Mouse (Mus musculus): ENCODE data around the gene Tmem39a. TPM values are rescaled to one million over a fixed set of nuclear protein-coding genes. Genes with fewer than 3 reads are reported as not detected.

The Tmem39a gene
- polyA plus RNA-seq, 1 experiment from 2014 or later, result 77.3 TPM

GRCm38 (mm10) chr16:38596099-38596498 lies 37.6 kb downstream of the Tmem39a start:
- H3K4me2 ChIP-seq, result no peak overlapping the region
- H3K27me3 ChIP-seq (ENCODE audit: control insufficient read depth, insufficient read depth, low read length), result no peaks in the 10 kb centered on the region
- H3K4me3 ChIP-seq (ENCODE audit: low read depth, low read length), result no peak overlapping the region
- H3K9ac ChIP-seq (ENCODE audit: low read depth, low read length), result no peak overlapping the region
- no peak for ATAC-seq (replicated peaks; ENCODE audit: insufficient number of reproducible peaks, low FRiP score, low TSS enrichment)
- H3K9me3 ChIP-seq (replicated peaks; ENCODE audit: control insufficient read depth, low read length), result no peaks in the 10 kb centered on the region
- peaks cover 7% of the 10 kb centered on the region for H3K36me3 ChIP-seq (ENCODE audit: control insufficient read depth, insufficient read depth, low read length)
- no peak overlapping the region for H3K27ac ChIP-seq (ENCODE audit: low read depth, low read length)
- 0 out of 2 replicates have a peak, but pooled peaks cover 3% of the 10 kb centered on the region for H3K4me1 ChIP-seq (ENCODE audit: control insufficient read depth, insufficient read depth, low read length)
- 85% methylated on average over 2 of the region's 2 CpGs for WGBS (ENCODE audit: insufficient replicate concordance)

GRCm38 (mm10) chr16:38596651-38597050 lies 38.2 kb downstream of the Tmem39a start:
- no peak overlapping the region for H3K9ac ChIP-seq (ENCODE audit: low read depth, low read length)
- no peak overlapping the region for H3K4me2 ChIP-seq
- no peak overlapping the region for H3K27ac ChIP-seq (ENCODE audit: low read depth, low read length)
- no peak overlapping the region for H3K4me3 ChIP-seq (ENCODE audit: low read depth, low read length)
- H3K27me3 ChIP-seq (ENCODE audit: control insufficient read depth, insufficient read depth, low read length), result no peaks in the 10 kb centered on the region
- no peaks in the 10 kb centered on the region for H3K9me3 ChIP-seq (replicated peaks; ENCODE audit: control insufficient read depth, low read length)
- WGBS (ENCODE audit: insufficient replicate concordance), result 92% methylated on average over 2 of the region's 2 CpGs
- H3K36me3 ChIP-seq (ENCODE audit: control insufficient read depth, insufficient read depth, low read length), result peaks cover 12% of the 10 kb centered on the region
- no peak for ATAC-seq (replicated peaks; ENCODE audit: insufficient number of reproducible peaks, low FRiP score, low TSS enrichment)
- 0 out of 2 replicates have a peak, but pooled peaks cover under 1% of the 10 kb centered on the region for H3K4me1 ChIP-seq (ENCODE audit: control insufficient read depth, insufficient read depth, low read length)

DNA sequence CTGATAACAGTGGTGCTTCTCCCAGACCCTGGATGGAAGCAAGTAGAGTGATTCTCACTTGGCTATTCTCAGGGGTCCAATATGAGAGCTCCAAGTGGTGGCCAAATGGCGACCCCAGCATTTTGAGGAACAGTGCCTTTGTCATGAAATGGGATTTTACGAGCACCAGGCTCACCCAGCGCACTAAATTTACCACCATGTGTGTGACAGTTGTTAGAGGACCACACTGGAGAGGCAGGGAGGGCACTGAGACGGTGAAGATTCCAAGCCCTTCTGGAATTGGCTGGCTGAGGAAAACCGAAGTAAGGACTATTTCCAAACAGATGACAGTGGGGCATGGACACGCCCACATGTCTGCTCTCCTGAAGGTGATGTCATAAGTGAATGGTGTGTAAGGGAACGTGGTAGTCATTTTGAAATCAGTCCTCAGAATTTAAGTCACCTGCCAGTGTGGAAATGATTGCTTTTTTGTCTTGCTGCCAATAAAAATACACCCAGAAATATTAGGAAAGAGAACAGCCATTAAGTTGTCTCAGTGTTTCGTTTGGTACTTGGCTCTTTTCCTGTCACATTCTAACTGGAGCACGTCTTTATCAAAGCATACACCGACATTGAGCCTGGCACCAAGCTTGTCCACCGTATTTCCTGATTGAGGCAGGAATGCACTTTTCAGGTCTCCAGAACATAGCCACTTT lies 40.6 kb downstream of the Tmem39a start:
- H3K4me3 ChIP-seq (ENCODE audit: low read depth, low read length), result no peak overlapping the region
- H3K4me2 ChIP-seq, result no peak overlapping the region
- no peaks in the 10 kb centered on the region for H3K4me1 ChIP-seq (ENCODE audit: control insufficient read depth, insufficient read depth, low read length)
- peaks cover 28% of the 10 kb centered on the region for H3K36me3 ChIP-seq (ENCODE audit: control insufficient read depth, insufficient read depth, low read length)
- H3K27me3 ChIP-seq (ENCODE audit: control insufficient read depth, insufficient read depth, low read length), result no peaks in the 10 kb centered on the region
- no peak for ATAC-seq (replicated peaks; ENCODE audit: insufficient number of reproducible peaks, low FRiP score, low TSS enrichment)
- H3K27ac ChIP-seq (ENCODE audit: low read depth, low read length), result no peak overlapping the region
- WGBS (ENCODE audit: insufficient replicate concordance), result 75% methylated on average over 11 of the region's 11 CpGs
- H3K9ac ChIP-seq (ENCODE audit: low read depth, low read length), result no peak overlapping the region
- H3K9me3 ChIP-seq (replicated peaks; ENCODE audit: control insufficient read depth, low read length), result no peaks in the 10 kb centered on the region

DNA sequence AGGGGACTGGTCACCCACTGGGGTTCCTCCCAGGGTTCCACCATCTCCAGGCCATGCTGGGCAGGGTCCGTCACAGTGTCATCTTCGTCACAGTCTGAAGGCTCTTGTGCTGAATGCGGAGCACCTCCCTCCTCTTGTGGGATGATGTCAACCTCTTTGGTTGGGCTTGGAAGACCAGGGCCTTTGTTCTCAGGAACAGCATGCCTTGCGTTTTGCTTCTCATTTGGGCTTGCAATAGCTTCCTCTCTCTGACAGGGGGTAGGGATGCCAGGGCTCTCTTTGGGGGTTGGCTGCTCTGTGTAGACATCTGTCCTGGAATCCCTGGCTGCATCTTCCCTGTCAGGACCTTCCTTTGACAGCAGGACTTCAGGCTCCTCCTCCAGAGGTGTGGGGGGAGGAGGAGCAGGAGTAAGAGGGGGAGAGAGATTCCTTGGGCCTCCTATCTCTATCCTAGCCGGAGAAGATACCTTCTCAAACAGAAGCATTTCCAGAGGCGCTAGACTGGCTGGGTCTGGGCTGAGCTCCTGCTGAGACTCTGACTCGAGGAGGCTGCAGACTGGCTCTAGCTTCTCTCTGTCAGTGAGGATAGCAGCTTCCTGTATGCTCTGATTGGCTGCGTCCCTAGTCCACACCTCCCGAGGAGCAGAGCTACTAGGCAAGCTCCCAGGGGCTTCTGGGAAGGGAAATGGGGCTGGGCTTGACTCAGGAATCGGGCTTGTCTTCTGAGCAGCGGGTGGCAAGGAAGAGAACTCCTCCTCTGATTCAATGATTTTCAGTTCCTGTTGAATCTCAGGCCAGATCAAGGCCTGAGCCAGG lies 44.7 kb downstream of the Tmem39a start:
- Histone ChIP-seq H3K4me1 (ENCODE audit: control insufficient read depth, insufficient read depth, low read length) (no peaks in the 10 kb centered on the region), H3K4me3 (ENCODE audit: low read depth, low read length) (no peak overlapping the region), H3K27me3 (ENCODE audit: control insufficient read depth, insufficient read depth, low read length) (no peaks in the 10 kb centered on the region), H3K9me3 (replicated peaks; ENCODE audit: control insufficient read depth, low read length) (no peaks in the 10 kb centered on the region), H3K4me2 (no peak overlapping the region), H3K27ac (ENCODE audit: low read depth, low read length) (no peak overlapping the region), H3K9ac (ENCODE audit: low read depth, low read length) (no peak overlapping the region), H3K36me3 (ENCODE audit: control insufficient read depth, insufficient read depth, low read length) (peaks cover 50% of the 10 kb centered on the region)
- ATAC-seq (replicated peaks; ENCODE audit: insufficient number of reproducible peaks, low FRiP score, low TSS enrichment), result no peak
- WGBS (ENCODE audit: insufficient replicate concordance), result 44% methylated on average over 11 of the region's 11 CpGs

GRCm38 (mm10) chr16:38606509-38606908 lies 48.0 kb downstream of the Tmem39a start:
- Histone ChIP-seq H3K4me2 (no peak overlapping the region), H3K36me3 (ENCODE audit: control insufficient read depth, insufficient read depth, low read length) (peaks cover 70% of the 10 kb centered on the region), H3K9me3 (replicated peaks; ENCODE audit: control insufficient read depth, low read length) (no peaks in the 10 kb centered on the region), H3K27ac (ENCODE audit: low read depth, low read length) (no peak overlapping the region), H3K4me3 (ENCODE audit: low read depth, low read length) (no peak overlapping the region), H3K9ac (ENCODE audit: low read depth, low read length) (no peak overlapping the region), H3K4me1 (ENCODE audit: control insufficient read depth, insufficient read depth, low read length) (no peaks in the 10 kb centered on the region), H3K27me3 (ENCODE audit: control insufficient read depth, insufficient read depth, low read length) (no peaks in the 10 kb centered on the region)
- no peak for ATAC-seq (replicated peaks; ENCODE audit: insufficient number of reproducible peaks, low FRiP score, low TSS enrichment)
- 84% methylated on average over 7 of the region's 7 CpGs for WGBS (ENCODE audit: insufficient replicate concordance)

DNA sequence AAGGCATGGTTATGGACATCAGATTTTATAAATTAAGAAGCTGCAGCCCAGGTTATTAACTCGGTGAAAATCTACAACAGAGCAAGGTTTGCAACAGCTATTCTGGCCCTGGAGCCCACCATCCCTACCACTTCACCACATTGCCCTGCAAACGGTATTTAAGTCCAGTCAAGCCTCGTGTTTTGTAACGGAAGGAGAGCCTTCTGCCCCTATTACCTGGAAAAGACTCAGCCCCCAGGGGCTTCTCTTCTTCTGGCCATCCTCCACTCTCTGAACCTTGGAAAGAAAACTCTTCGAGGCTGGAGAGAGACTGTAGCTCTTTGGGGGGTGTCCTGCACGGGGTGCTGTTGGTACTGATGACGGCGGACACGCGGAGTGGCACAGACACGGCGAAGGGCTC lies 50.2 kb downstream of the Tmem39a start:
- no peak overlapping the region for H3K27ac ChIP-seq (ENCODE audit: low read depth, low read length)
- no peaks in the 10 kb centered on the region for H3K27me3 ChIP-seq (ENCODE audit: control insufficient read depth, insufficient read depth, low read length)
- H3K4me1 ChIP-seq (ENCODE audit: control insufficient read depth, insufficient read depth, low read length), result no peaks in the 10 kb centered on the region
- H3K4me2 ChIP-seq, result no peak overlapping the region
- no peak for ATAC-seq (replicated peaks; ENCODE audit: insufficient number of reproducible peaks, low FRiP score, low TSS enrichment)
- no peaks in the 10 kb centered on the region for H3K9me3 ChIP-seq (replicated peaks; ENCODE audit: control insufficient read depth, low read length)
- WGBS (ENCODE audit: insufficient replicate concordance), result 76% methylated on average over 12 of the region's 12 CpGs
- H3K36me3 ChIP-seq (ENCODE audit: control insufficient read depth, insufficient read depth, low read length), result peaks cover 71% of the 10 kb centered on the region
- no peak overlapping the region for H3K4me3 ChIP-seq (ENCODE audit: low read depth, low read length)
- no peak overlapping the region for H3K9ac ChIP-seq (ENCODE audit: low read depth, low read length)

GRCm38 (mm10) chr16:38609092-38609491 lies 50.6 kb downstream of the Tmem39a start:
- Histone ChIP-seq H3K36me3 (ENCODE audit: control insufficient read depth, insufficient read depth, low read length) (peaks cover 72% of the 10 kb centered on the region), H3K4me1 (ENCODE audit: control insufficient read depth, insufficient read depth, low read length) (no peaks in the 10 kb centered on the region), H3K27me3 (ENCODE audit: control insufficient read depth, insufficient read depth, low read length) (no peaks in the 10 kb centered on the region), H3K27ac (ENCODE audit: low read depth, low read length) (no peak overlapping the region), H3K9me3 (replicated peaks; ENCODE audit: control insufficient read depth, low read length) (no peaks in the 10 kb centered on the region), H3K9ac (ENCODE audit: low read depth, low read length) (no peak overlapping the region), H3K4me3 (ENCODE audit: low read depth, low read length) (no peak overlapping the region), H3K4me2 (no peak overlapping the region)
- ATAC-seq (replicated peaks; ENCODE audit: insufficient number of reproducible peaks, low FRiP score, low TSS enrichment), result no peak
- 68% methylated on average over 18 of the region's 18 CpGs for whole genome bisulfite sequencing (ENCODE audit: insufficient replicate concordance)

DNA sequence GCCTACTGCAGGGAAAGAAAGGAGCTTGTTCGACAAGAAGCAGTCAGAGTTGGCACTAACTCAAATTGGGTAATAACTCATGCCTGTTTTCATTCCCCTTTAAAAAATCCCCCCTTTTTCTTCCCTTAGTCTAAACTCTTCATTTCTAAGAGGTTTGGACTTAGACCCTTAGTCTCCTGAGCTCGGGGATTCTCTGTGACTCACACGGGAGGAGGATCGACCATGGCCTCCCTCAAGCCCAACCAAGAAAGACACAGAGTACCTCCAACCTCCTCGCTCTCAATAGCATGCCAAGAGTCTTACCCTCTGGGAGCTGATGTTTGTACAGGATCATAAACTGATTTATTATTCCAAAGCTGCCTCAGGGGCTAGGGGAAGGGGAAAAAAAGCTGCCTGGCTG lies 54.1 kb downstream of the Tmem39a start:
- H3K27ac ChIP-seq (ENCODE audit: low read depth, low read length), result no peak overlapping the region
- 89% methylated on average over 5 of the region's 5 CpGs for WGBS (ENCODE audit: insufficient replicate concordance)
- no peaks in the 10 kb centered on the region for H3K9me3 ChIP-seq (replicated peaks; ENCODE audit: control insufficient read depth, low read length)
- no peaks in the 10 kb centered on the region for H3K27me3 ChIP-seq (ENCODE audit: control insufficient read depth, insufficient read depth, low read length)
- no peak overlapping the region for H3K4me3 ChIP-seq (ENCODE audit: low read depth, low read length)
- H3K9ac ChIP-seq (ENCODE audit: low read depth, low read length), result no peak overlapping the region
- peaks cover 57% of the 10 kb centered on the region for H3K36me3 ChIP-seq (ENCODE audit: control insufficient read depth, insufficient read depth, low read length)
- no peaks in the 10 kb centered on the region for H3K4me1 ChIP-seq (ENCODE audit: control insufficient read depth, insufficient read depth, low read length)
- no peak for ATAC-seq (replicated peaks; ENCODE audit: insufficient number of reproducible peaks, low FRiP score, low TSS enrichment)
- H3K4me2 ChIP-seq, result no peak overlapping the region
